Mouse (Mus musculus) hindbrain, embryonic 11.5 days (tissue): ENCODE results near the gene Pard3b. TPM values are rescaled to one million over a fixed set of nuclear protein-coding genes. Genes with fewer than 3 reads are reported as not detected.
A peak's percentile ranks its signal among the peaks of the same experiment; 100 is the strongest.

Experiments
- ATAC-seq: fragments of 200-750 bp; cut with Nextera tagmentation; 2 replicates; pipeline ENCODE4 v1.8.0; 2017; ENCODE audit warnings: mild to moderate bottlenecking, moderate TSS enrichment, moderate library complexity; ENCODE audit not compliant: low FRiP score
- DNase-seq: peaks from one replicate; pipeline ENCODE4 v3.0.0-alpha.2; 2015; ENCODE audit warnings: low spot score
- H3K27ac ChIP-seq: fragments of 300-500 bp; sonication (generic); 2 replicates; pipeline ENCODE4 v1.5.1; 2014; ENCODE audit warnings: mild to moderate bottlenecking, low read depth, low read length
- H3K27me3 ChIP-seq: fragments of 300-500 bp; sonication (generic); 2 replicates; pipeline ENCODE4 v1.6.1; 2014; ENCODE audit warnings: mild to moderate bottlenecking, low read length, moderate library complexity, mixed read lengths; ENCODE audit not compliant: control insufficient read depth, insufficient read depth
- H3K36me3 ChIP-seq: fragments of 300-500 bp; sonication (generic); 2 replicates; pipeline ENCODE4 v1.6.1; 2014; ENCODE audit warnings: mild to moderate bottlenecking, low read length, moderate library complexity, mixed read lengths; ENCODE audit not compliant: control insufficient read depth, insufficient read depth
- H3K4me1 ChIP-seq: fragments of 300-500 bp; sonication (generic); replicated peaks from 2 replicates; pipeline ENCODE4 v1.6.1; 2014; ENCODE audit warnings: low read length, mixed read lengths; ENCODE audit not compliant: control insufficient read depth, insufficient read depth
- H3K4me2 ChIP-seq: fragments of 300-500 bp; sonication (generic); replicated peaks from 2 replicates; pipeline ENCODE4 v1.6.1; 2014; ENCODE audit warnings: mild to moderate bottlenecking, low read depth, low read length
- H3K4me3 ChIP-seq: fragments of 300-500 bp; sonication (generic); 2 replicates; pipeline ENCODE4 v1.5.1; 2014; ENCODE audit warnings: low read depth, low read length
- H3K9ac ChIP-seq: fragments of 300-500 bp; sonication (generic); 2 replicates; pipeline ENCODE4 v1.6.1; 2014; ENCODE audit warnings: low read depth, low read length
- H3K9me3 ChIP-seq: fragments of 300-500 bp; sonication (generic); 2 replicates; pipeline ENCODE4 v1.6.1; 2016; ENCODE audit warnings: low read length; ENCODE audit not compliant: control insufficient read depth
- WGBS: fragments of 180-500 bp; shearing (Covaris S2); extraction: QIAGEN DNeasy Blood & Tissue Kit; methylation state at CpG from one replicate; pipeline ENCODE4 v1.1.7; 2014; 5-methylcytosine and 5-hydroxymethylcytosine counted together
- polyA plus RNA-seq: library from polyadenylated mRNA; unstranded; fragments of >200 nt; fragmentation: Nextera tagmentation; extraction: Ambion mirVana; gene quantifications from 2 replicates; pipeline ENCODE4 v1.2.1, GENCODE M21; 2014

Pard3b gene
- polyA plus RNA-seq, 1 experiment from 2014 or later: 16.8 TPM

DNA sequence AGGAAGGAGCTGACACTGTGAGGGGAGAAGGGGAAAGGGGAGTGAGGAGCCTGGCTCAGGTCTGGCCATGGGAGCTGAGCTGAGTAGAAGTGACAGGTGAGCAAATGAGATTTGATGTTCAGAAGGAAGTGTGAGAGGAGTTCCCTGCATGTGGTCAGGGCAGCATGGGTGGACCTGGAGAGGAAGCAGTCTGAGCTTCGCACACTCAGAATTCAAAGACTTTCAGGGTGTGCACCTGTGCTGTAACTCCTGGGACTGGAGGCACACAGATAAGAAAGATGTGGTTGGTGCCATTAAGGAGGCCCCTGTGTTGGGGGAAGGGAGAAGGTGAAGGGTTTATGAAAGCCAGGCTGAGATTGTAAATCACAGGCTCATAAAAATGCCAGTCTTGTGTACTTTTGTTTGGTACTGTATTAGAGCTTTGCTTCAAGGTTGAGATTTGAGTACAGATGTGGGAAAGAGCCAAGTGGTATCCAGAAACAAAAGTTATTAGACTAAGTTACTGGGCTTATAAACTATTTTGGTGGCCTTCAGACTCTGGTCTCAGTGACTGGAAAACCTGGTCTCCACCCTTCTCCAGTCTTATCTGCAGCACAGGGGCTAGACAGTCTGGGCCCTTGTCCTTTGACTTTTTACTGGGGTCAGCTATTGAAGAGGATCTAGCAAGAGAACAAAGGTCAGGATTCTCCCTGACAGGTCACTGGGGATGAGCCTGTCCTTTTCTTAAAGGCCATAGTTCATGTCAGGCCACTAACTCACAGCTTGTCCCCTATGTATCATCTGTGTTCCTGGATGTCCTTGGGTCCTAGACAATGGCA, 13.0 kb downstream of the Pard3b start:
- no peaks in the 10 kb centered on the region for H3K27me3 ChIP-seq
- no peak for ATAC-seq
- no peaks in the 10 kb centered on the region for H3K36me3 ChIP-seq
- H3K9ac ChIP-seq: no peak overlapping the region
- DNase-seq: no peak
- 95% methylated on average over 1 of the region's 1 CpGs for WGBS
- no peak overlapping the region for H3K4me2 ChIP-seq
- H3K9me3 ChIP-seq: no peaks in the 10 kb centered on the region
- H3K4me3 ChIP-seq: no peak overlapping the region
- H3K27ac ChIP-seq: no peak overlapping the region
- H3K4me1 ChIP-seq: 0 out of 2 replicates have a peak, but pooled peaks cover 3% of the 10 kb centered on the region

DNA sequence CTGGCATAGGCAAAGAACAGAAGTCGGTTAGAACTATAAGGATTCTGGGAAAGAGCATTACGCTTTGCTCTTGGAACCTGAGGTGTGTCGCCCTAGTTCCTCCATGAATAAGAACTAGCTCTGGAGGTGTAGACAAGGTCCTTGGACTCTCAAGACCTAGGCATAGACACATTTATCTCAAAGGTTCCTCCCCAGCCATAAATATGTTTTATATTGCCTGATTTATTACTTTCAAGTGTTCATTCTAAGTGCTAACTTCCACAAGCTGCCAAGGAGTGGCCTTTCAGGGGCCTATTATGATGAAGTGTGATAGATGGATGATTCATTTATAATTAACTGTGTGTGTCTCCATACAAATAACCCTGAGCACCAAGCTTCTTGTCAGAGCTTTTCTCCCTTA, 19.1 kb downstream of the Pard3b start:
- DNase-seq: no peak
- H3K4me2 ChIP-seq: no peak overlapping the region
- no peaks in the 10 kb centered on the region for H3K36me3 ChIP-seq
- H3K9me3 ChIP-seq: no peaks in the 10 kb centered on the region
- no peak overlapping the region for H3K27ac ChIP-seq
- ATAC-seq: no peak
- H3K27me3 ChIP-seq: no peaks in the 10 kb centered on the region
- no peak overlapping the region for H3K9ac ChIP-seq
- 96% methylated on average over 3 of the region's 3 CpGs for WGBS
- H3K4me3 ChIP-seq: no peak overlapping the region
- 0 out of 2 replicates have a peak, but pooled peaks cover 3% of the 10 kb centered on the region for H3K4me1 ChIP-seq

DNA sequence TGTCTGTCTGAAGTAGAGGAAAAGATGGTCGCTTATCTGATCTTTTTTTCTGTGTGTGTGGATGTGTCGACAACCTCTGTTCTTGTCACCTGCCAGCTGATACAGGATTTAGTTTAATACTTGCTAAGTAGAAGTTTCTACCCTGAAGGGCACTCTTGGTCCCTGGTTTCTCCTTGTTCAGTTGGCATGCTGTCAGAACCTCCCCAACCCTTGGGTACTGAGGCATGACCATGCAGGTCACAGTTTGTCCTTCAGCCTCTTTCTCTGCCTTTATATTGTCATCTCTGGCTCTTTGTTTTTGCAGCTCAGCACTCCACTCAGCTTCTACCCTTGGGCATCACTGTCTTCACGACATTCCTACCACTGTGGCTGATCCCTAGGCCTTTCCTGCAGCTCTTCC, 21.3 kb downstream of the Pard3b start:
- ATAC-seq: no peak
- Histone ChIP-seq H3K4me3 (no peak overlapping the region), H3K9me3 (no peaks in the 10 kb centered on the region), H3K27ac (no peak overlapping the region), H3K4me2 (no peak overlapping the region), H3K27me3 (no peaks in the 10 kb centered on the region), H3K36me3 (no peaks in the 10 kb centered on the region), H3K4me1 (no peaks in the 10 kb centered on the region), H3K9ac (no peak overlapping the region)
- DNase-seq: no peak
- 81% methylated on average over 3 of the region's 3 CpGs for WGBS

DNA sequence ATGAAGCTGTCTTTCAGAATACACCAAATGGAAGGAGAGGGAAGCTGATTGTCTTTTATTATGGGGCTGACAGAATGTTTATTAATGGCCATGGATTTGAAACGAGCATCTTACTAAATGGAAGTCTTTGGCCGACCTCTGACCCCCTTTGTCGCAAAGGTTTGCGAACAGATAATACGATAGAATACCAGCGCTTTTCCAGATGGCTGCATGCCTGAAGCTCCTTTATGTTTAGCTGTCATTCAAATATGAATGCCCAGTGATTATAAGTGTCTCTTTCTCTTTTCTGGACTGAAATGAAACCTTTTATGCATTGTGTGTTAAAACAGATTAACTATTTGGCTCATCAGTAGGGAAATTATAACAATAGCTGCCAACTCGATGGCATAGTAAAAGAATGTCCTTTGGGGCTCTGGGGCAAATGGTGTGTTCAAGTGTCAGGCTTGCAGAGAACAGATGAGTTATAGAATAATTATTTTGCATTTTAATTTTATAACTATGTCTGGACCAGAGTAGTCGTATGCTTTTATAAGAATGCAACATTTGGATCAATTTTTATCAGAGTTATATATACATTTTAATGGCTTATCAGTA, 46.7 kb downstream of the Pard3b start:
- Histone ChIP-seq H3K4me2 (no peak overlapping the region), H3K9ac (no peak overlapping the region), H3K4me3 (no peak overlapping the region), H3K4me1 (no peaks in the 10 kb centered on the region; the same call in 1 of the 2 replicates), H3K36me3 (no peaks in the 10 kb centered on the region), H3K27me3 (no peaks in the 10 kb centered on the region), H3K27ac (no peak overlapping the region), H3K9me3 (no peaks in the 10 kb centered on the region)
- WGBS: 19% methylated on average over 8 of the region's 8 CpGs
- DNase-seq: peak; percentile 64
- ATAC-seq: peak; percentile 76; the same call in 1 of the 2 replicates

DNA sequence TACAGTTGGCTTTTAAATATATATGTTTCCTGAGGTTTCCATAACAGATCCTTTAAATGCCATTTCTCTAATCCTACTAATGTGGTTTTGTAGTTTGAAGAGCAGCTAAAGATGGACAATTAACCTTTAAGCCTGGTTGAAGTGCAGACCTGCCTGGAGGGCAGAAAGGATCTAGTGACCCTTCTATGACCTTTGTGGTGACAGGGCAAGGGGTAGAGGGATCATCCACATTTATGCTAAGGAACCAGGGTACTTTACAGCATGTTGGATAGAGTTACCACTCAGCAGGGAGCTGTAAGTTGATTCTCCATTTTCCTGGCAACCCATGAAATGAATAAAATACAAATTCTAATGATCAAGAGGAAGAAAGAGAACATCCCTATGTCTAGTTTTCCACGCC, 47.3 kb downstream of the Pard3b start:
- no peak overlapping the region for H3K4me2 ChIP-seq
- WGBS: 41% methylated on average over 1 of the region's 1 CpGs
- ATAC-seq: 0 out of 2 replicates have a peak, but pooled peaks have one; percentile 57
- H3K9me3 ChIP-seq: no peaks in the 10 kb centered on the region
- H3K9ac ChIP-seq: no peak overlapping the region
- no peak overlapping the region for H3K27ac ChIP-seq
- no peaks in the 10 kb centered on the region for H3K36me3 ChIP-seq
- DNase-seq: peak; percentile 18
- no peaks in the 10 kb centered on the region for H3K27me3 ChIP-seq
- no peak overlapping the region for H3K4me3 ChIP-seq
- H3K4me1 ChIP-seq: no peaks in the 10 kb centered on the region; the same call in 1 of the 2 replicates

DNA sequence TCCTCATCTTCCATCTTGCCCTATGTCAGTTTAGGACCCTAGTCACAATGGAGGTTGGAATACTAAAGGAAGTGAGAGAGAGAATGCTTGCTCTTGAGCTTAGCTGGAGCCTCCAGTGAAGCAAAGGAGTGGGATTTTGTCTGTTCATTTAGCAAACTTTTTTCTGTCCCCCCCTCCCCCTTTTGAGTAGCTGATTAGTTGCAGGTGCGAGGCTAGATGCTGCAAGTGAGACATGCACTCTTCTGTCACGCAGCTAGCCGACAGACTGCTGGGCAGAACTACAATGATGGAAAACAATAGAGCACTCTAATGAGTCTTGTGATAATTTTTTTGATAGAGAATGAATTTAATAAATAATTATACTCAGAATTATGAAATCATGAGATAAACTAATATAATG, 49.7 kb downstream of the Pard3b start:
- no peak for ATAC-seq
- Histone ChIP-seq H3K9ac (no peak overlapping the region), H3K4me2 (no peak overlapping the region), H3K27ac (no peak overlapping the region), H3K9me3 (no peaks in the 10 kb centered on the region), H3K27me3 (no peaks in the 10 kb centered on the region), H3K4me1 (no peaks in the 10 kb centered on the region; the same call in 1 of the 2 replicates), H3K4me3 (no peak overlapping the region), H3K36me3 (no peaks in the 10 kb centered on the region)
- DNase-seq: no peak
- WGBS: 50% methylated on average over 3 of the region's 3 CpGs

DNA sequence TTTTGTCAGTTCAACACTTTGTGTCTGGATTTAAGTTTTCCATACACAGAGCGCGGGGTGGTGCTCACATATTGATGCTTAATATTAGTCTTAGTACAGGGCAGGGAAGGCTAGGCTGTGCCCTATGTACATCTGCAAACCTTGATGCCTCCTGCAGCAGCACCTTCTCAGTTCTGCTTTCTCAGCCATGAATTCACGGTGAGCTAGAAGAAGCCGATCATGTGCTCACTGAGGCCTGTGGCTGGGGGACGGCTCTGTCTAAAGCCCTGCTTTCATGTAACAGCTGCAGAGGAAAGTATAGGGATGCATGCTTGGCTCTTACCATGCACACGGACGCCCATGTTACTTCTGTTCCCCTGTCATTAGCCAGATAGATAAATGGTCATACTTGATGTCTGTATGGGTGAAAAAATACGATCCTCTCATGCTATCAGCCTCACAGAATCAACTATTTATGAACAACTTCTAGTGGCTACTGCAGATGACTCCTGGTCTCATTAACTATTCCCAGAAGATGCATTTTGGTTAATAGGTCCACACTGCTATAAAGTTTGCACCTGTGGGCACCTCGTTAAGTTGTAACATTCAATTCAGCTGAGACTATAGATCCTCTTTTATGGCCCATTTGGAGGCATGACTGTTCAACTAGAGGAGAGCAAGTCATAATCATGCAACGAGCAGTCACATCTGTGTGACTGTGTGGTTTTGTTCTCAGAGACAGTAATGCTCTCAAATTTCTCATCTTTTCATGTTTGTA, 60.0 kb downstream of the Pard3b start:
- ATAC-seq: no peak
- 84% methylated on average over 10 of the region's 10 CpGs for WGBS
- no peak overlapping the region for H3K27ac ChIP-seq
- no peak for DNase-seq
- no peaks in the 10 kb centered on the region for H3K36me3 ChIP-seq
- H3K4me3 ChIP-seq: no peak overlapping the region
- H3K4me1 ChIP-seq: no peaks in the 10 kb centered on the region
- no peaks in the 10 kb centered on the region for H3K9me3 ChIP-seq
- H3K4me2 ChIP-seq: no peak overlapping the region
- no peaks in the 10 kb centered on the region for H3K27me3 ChIP-seq
- no peak overlapping the region for H3K9ac ChIP-seq

DNA sequence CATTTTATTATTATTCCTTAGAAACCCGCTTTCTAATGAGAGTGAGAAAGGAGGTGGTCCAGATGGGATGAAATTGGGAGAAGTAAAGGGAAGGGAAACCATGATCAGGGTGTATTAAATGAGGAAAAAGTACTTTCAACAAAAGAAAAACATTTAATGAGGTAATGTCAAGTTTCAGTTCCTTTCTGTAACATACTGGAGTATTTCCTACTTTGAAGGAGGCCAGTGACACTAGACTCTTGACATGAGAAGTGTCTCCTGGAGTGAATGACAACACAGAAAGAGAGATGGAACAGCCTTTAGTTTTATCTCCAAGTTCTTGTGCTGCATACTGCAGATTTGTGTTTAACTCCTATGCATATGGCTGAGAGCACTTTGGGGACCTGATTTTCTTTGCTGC, 71.2 kb downstream of the Pard3b start:
- Histone ChIP-seq H3K27me3 (no peaks in the 10 kb centered on the region), H3K9ac (no peak overlapping the region), H3K4me1 (no peaks in the 10 kb centered on the region), H3K4me3 (no peak overlapping the region), H3K36me3 (no peaks in the 10 kb centered on the region), H3K9me3 (no peaks in the 10 kb centered on the region), H3K4me2 (no peak overlapping the region), H3K27ac (no peak overlapping the region)
- DNase-seq (no peak), ATAC-seq (no peak)
- WGBS: 100% methylated on average over 1 of the region's 1 CpGs
